Mouse (Mus musculus) limb, embryonic 12.5 days (tissue): Measurements from ENCODE around the gene Cox6a1. TPM values are rescaled to one million over a fixed set of nuclear protein-coding genes. Genes with fewer than 3 reads are reported as not detected.
A peak's percentile ranks its signal among the peaks of the same experiment; 100 is the strongest.

ENCODE experiments used
- ATAC-seq: fragments of 200-750 bp; cut with Nextera tagmentation; 2 replicates; pipeline ENCODE4 v1.8.0; 2017; ENCODE audit warnings: low read depth, moderate TSS enrichment; ENCODE audit not compliant: insufficient number of reproducible peaks, insufficient read depth, low FRiP score, low TSS enrichment
- H3K27ac ChIP-seq: fragments of 300-500 bp; sonication (generic); 2 replicates; pipeline ENCODE4 v1.5.1; 2016; ENCODE audit warnings: mild to moderate bottlenecking, moderate library complexity
- H3K27me3 ChIP-seq: fragments of 300-500 bp; sonication (generic); 2 replicates; pipeline ENCODE4 v1.6.1; 2016; ENCODE audit warnings: mild to moderate bottlenecking, moderate library complexity
- H3K36me3 ChIP-seq: fragments of 300-500 bp; sonication (generic); 2 replicates; pipeline ENCODE4 v1.6.1; 2016; ENCODE audit warnings: mild to moderate bottlenecking, moderate library complexity
- H3K4me1 ChIP-seq: fragments of 300-500 bp; sonication (generic); replicated peaks from 2 replicates; pipeline ENCODE4 v1.6.1; 2016
- H3K4me2 ChIP-seq: fragments of 300-500 bp; sonication (generic); 2 replicates; pipeline ENCODE4 v1.6.1; 2016; ENCODE audit warnings: mild to moderate bottlenecking, moderate library complexity
- H3K4me3 ChIP-seq: fragments of 300-500 bp; sonication (generic); replicated peaks from 2 replicates; pipeline ENCODE4 v1.5.1; 2016; ENCODE audit warnings: mild to moderate bottlenecking
- H3K9ac ChIP-seq: fragments of 300-500 bp; sonication (generic); replicated peaks from 2 replicates; pipeline ENCODE4 v1.6.1; 2016; ENCODE audit warnings: mild to moderate bottlenecking, moderate library complexity
- H3K9me3 ChIP-seq: fragments of 300-500 bp; sonication (generic); 2 replicates; pipeline ENCODE4 v1.6.1; 2016; ENCODE audit warnings: mild to moderate bottlenecking, moderate library complexity
- WGBS: fragments of 180-500 bp; shearing (Covaris S2); methylation state at CpG from one replicate; pipeline ENCODE4 v1.1.7; 2016; 5-methylcytosine and 5-hydroxymethylcytosine counted together
- polyA plus RNA-seq: library from polyadenylated mRNA; unstranded; fragments of >200 nt; fragmentation: Nextera tagmentation; extraction: Ambion mirVana; gene quantifications from 2 replicates; pipeline ENCODE4 v1.2.1, GENCODE M21; 2016

Gene Cox6a1
- polyA plus RNA-seq, 1 experiment from 2014 or later, result 680 TPM

- Histone ChIP-seq H3K27me3 (no peaks in the 10 kb centered on the region; the same call in 1 of the 2 replicates), H3K4me3 (peak overlapping the region; percentile 36), H3K4me1 (peaks cover 9% of the 10 kb centered on the region), H3K9ac (peak overlapping the region; percentile 62), H3K27ac (no peak overlapping the region), H3K9me3 (no peaks in the 10 kb centered on the region), H3K4me2 (peak overlapping the region; percentile 71), H3K36me3 (no peaks in the 10 kb centered on the region)
- WGBS, result 24% methylated on average over 26 of the region's 26 CpGs
- ATAC-seq, result no peak
Observed at GRCm38 (mm10) chr5:115373441-115374203, 24.8 kb upstream of the Cox6a1 start.

GRCm38 (mm10) chr5:115371736-115372135, 23.0 kb upstream of the Cox6a1 start:
- Histone ChIP-seq H3K4me3 (no peak overlapping the region), H3K9me3 (no peaks in the 10 kb centered on the region), H3K27me3 (no peaks in the 10 kb centered on the region; the same call in 1 of the 2 replicates), H3K27ac (no peak overlapping the region), H3K36me3 (no peaks in the 10 kb centered on the region), H3K4me2 (no peak overlapping the region), H3K9ac (no peak overlapping the region), H3K4me1 (peaks cover 9% of the 10 kb centered on the region)
- WGBS, result 22% methylated on average over 9 of the region's 9 CpGs
- no peak for ATAC-seq

GRCm38 (mm10) chr5:115364782-115365181, 16.0 kb upstream of the Cox6a1 start:
- Histone ChIP-seq H3K27ac (no peak overlapping the region), H3K4me2 (no peak overlapping the region), H3K4me3 (no peak overlapping the region), H3K36me3 (no peaks in the 10 kb centered on the region), H3K9me3 (no peaks in the 10 kb centered on the region), H3K27me3 (peaks cover 8% of the 10 kb centered on the region), H3K4me1 (peaks cover 9% of the 10 kb centered on the region), H3K9ac (no peak overlapping the region)
- ATAC-seq, result no peak
- WGBS, result 88% methylated on average over 4 of the region's 4 CpGs

GRCm38 (mm10) chr5:115362819-115363714, 14.3 kb upstream of the Cox6a1 start:
- no peaks in the 10 kb centered on the region for H3K9me3 ChIP-seq
- 19% methylated on average over 19 of the region's 19 CpGs for WGBS
- no peak overlapping the region for H3K4me3 ChIP-seq
- H3K27ac ChIP-seq, result no peak overlapping the region
- H3K36me3 ChIP-seq, result no peaks in the 10 kb centered on the region
- peaks cover 9% of the 10 kb centered on the region for H3K4me1 ChIP-seq
- ATAC-seq, result no peak
- no peak overlapping the region for H3K4me2 ChIP-seq
- peaks cover 8% of the 10 kb centered on the region for H3K27me3 ChIP-seq
- no peak overlapping the region for H3K9ac ChIP-seq

- Histone ChIP-seq H3K36me3 (no peaks in the 10 kb centered on the region), H3K4me1 (peaks cover 9% of the 10 kb centered on the region), H3K27me3 (peaks cover 8% of the 10 kb centered on the region), H3K9ac (no peak overlapping the region), H3K9me3 (no peaks in the 10 kb centered on the region), H3K4me2 (no peak overlapping the region), H3K4me3 (no peak overlapping the region), H3K27ac (no peak overlapping the region)
- no peak for ATAC-seq
- WGBS, result 47% methylated on average over 7 of the region's 7 CpGs
Observed at GRCm38 (mm10) chr5:115362216-115362615, 13.4 kb upstream of the Cox6a1 start.

GRCm38 (mm10) chr5:115359851-115360372, 11.1 kb upstream of the Cox6a1 start:
- Histone ChIP-seq H3K9ac (no peak overlapping the region), H3K27ac (no peak overlapping the region), H3K27me3 (peaks cover 8% of the 10 kb centered on the region), H3K4me2 (no peak overlapping the region), H3K9me3 (no peaks in the 10 kb centered on the region), H3K4me1 (peaks cover 9% of the 10 kb centered on the region), H3K36me3 (no peaks in the 10 kb centered on the region), H3K4me3 (no peak overlapping the region)
- WGBS, result 43% methylated on average over 5 of the region's 5 CpGs
- no peak for ATAC-seq

- Histone ChIP-seq H3K4me1 (peaks cover 9% of the 10 kb centered on the region), H3K36me3 (no peaks in the 10 kb centered on the region), H3K9ac (no peak overlapping the region), H3K27me3 (peaks cover 8% of the 10 kb centered on the region), H3K4me3 (no peak overlapping the region), H3K9me3 (no peaks in the 10 kb centered on the region), H3K4me2 (no peak overlapping the region), H3K27ac (no peak overlapping the region)
- WGBS, result 88% methylated on average over 8 of the region's 8 CpGs
- ATAC-seq, result no peak
Observed at GRCm38 (mm10) chr5:115359438-115359837, 10.7 kb upstream of the Cox6a1 start.

GRCm38 (mm10) chr5:115358872-115359271, 10.1 kb upstream of the Cox6a1 start:
- 2% methylated on average over 12 of the region's 12 CpGs for WGBS

DNA sequence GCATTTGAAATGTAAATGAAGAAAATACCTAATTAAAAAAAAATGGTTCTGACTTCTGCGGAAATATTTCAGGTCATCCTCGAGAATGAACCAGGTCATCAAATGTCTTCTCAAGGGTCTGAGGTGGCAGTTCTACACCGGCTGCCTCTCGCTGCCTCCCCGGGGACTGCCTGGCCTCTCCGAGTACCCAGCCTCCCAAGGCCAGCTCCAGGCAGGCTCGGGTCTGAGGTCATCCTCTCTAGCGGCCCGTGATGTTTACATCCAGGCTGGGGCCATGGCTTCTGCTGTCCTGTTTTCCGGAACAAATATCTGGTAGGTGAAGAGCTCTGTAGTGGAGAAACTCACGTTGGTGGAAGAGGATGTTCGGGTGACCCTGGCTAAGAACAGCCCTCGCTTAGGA, 6.3 kb upstream of the Cox6a1 start:
- H3K9ac ChIP-seq, result no peak overlapping the region
- WGBS, result 70% methylated on average over 13 of the region's 13 CpGs
- no peak overlapping the region for H3K4me3 ChIP-seq
- peaks cover 3% of the 10 kb centered on the region; the same call in 1 of the 2 replicates for H3K4me1 ChIP-seq
- H3K27me3 ChIP-seq, result no peaks in the 10 kb centered on the region
- ATAC-seq, result no peak
- no peak overlapping the region for H3K27ac ChIP-seq
- H3K9me3 ChIP-seq, result 0 out of 2 replicates have a peak, but pooled peaks cover 5% of the 10 kb centered on the region
- no peaks in the 10 kb centered on the region for H3K36me3 ChIP-seq
- no peak overlapping the region for H3K4me2 ChIP-seq

More at GRCm38 (mm10) chr5:115358872-115359271, 10.1 kb upstream of the Cox6a1 start:
- Histone ChIP-seq H3K9me3 (no peaks in the 10 kb centered on the region), H3K4me3 (no peak overlapping the region), H3K9ac (no peak overlapping the region), H3K27ac (no peak overlapping the region), H3K27me3 (peaks cover 8% of the 10 kb centered on the region), H3K4me1 (peaks cover 9% of the 10 kb centered on the region), H3K36me3 (no peaks in the 10 kb centered on the region), H3K4me2 (no peak overlapping the region)
- ATAC-seq, result 0 out of 2 replicates have a peak, but pooled peaks have one; percentile 35

- Histone ChIP-seq H3K4me1 (peaks cover 15% of the 10 kb centered on the region), H3K4me2 (no peak overlapping the region), H3K9ac (no peak overlapping the region), H3K9me3 (0 out of 2 replicates have a peak, but pooled peaks cover 5% of the 10 kb centered on the region), H3K36me3 (peaks cover 6% of the 10 kb centered on the region; the same call in 1 of the 2 replicates), H3K27me3 (no peaks in the 10 kb centered on the region), H3K27ac (no peak overlapping the region), H3K4me3 (no peak overlapping the region)
- no peak for ATAC-seq
- WGBS, result 74% methylated on average over 5 of the region's 5 CpGs
Observed at GRCm38 (mm10) chr5:115351348-115351747, 2.6 kb upstream of the Cox6a1 start.

GRCm38 (mm10) chr5:115349225-115349555, 409 bp upstream of the Cox6a1 start:
- Histone ChIP-seq H3K27ac (peak overlapping the region; percentile 78), H3K4me3 (peak overlapping the region; percentile 93), H3K36me3 (peaks cover 27% of the 10 kb centered on the region), H3K9me3 (0 out of 2 replicates have a peak, but pooled peaks cover 5% of the 10 kb centered on the region), H3K9ac (peak overlapping the region; percentile 83), H3K4me1 (peaks cover 15% of the 10 kb centered on the region), H3K4me2 (peak overlapping the region; percentile 96), H3K27me3 (no peaks in the 10 kb centered on the region)
- WGBS, result under 1% methylated on average over 18 of the region's 18 CpGs
- peak; percentile 5 for ATAC-seq
